Mouse (Mus musculus) urinary bladder, adult 2 months (tissue): Measurements from ENCODE around the gene Dnajb5. TPM values are rescaled to one million over a fixed set of nuclear protein-coding genes. Genes with fewer than 3 reads are reported as not detected.

ENCODE experiments used
- DNase-seq: peaks from one replicate; pipeline ENCODE4 v3.0.0; 2022; ENCODE audit warnings: low spot score
- polyA plus RNA-seq: library from polyadenylated mRNA; depleted of rRNA; stranded (reverse); fragments of >200 nt; gene quantifications from 2 replicates; pipeline ENCODE4 v1.2.3, GENCODE M21; 2012; rRNA removed

Gene Dnajb5
- polyA plus RNA-seq, result 26.1 and 46.1 TPM in 2 replicates

- DNase-seq, result peak; percentile 98
Measured at GRCm38 (mm10) chr4:42949676-42950051, at the start of gene Dnajb5. TSS of gene Dnajb5 (plus strand) at chr4:42949814.

- DNase-seq, result no peak
Measured at GRCm38 (mm10) chr4:42900878-42901277, 48.7 kb upstream of the Dnajb5 start.

GRCm38 (mm10) chr4:42902174-42902573, 47.4 kb upstream of the Dnajb5 start:
- no peak for DNase-seq

- DNase-seq, result no peak
Measured at GRCm38 (mm10) chr4:42902730-42903129, 46.9 kb upstream of the Dnajb5 start.

- DNase-seq, result no peak
Measured at GRCm38 (mm10) chr4:42903942-42904341, 45.7 kb upstream of the Dnajb5 start.

- no peak for DNase-seq
Measured at GRCm38 (mm10) chr4:42904523-42904922, 45.1 kb upstream of the Dnajb5 start.

GRCm38 (mm10) chr4:42904966-42905365, 44.6 kb upstream of the Dnajb5 start:
- no peak for DNase-seq

- no peak for DNase-seq
Measured at GRCm38 (mm10) chr4:42913391-42913790, 36.2 kb upstream of the Dnajb5 start.

GRCm38 (mm10) chr4:42915311-42915710, 34.3 kb upstream of the Dnajb5 start:
- DNase-seq, result no peak

- DNase-seq, result no peak
Measured at GRCm38 (mm10) chr4:42915966-42916365, 33.6 kb upstream of the Dnajb5 start.

- peak; percentile 34 for DNase-seq
Measured at GRCm38 (mm10) chr4:42916617-42917401, 32.8 kb upstream of the Dnajb5 start, which contains the start of gene Phf24. TSS of gene Phf24 (plus strand) at chr4:42916660.

GRCm38 (mm10) chr4:42917402-42917774, 32.2 kb upstream of the Dnajb5 start:
- DNase-seq, result no peak

- no peak for DNase-seq
Measured at GRCm38 (mm10) chr4:42920726-42921125, 28.9 kb upstream of the Dnajb5 start.

- no peak for DNase-seq
Measured at GRCm38 (mm10) chr4:42921536-42921935, 28.1 kb upstream of the Dnajb5 start.

GRCm38 (mm10) chr4:42922056-42922455, 27.6 kb upstream of the Dnajb5 start:
- no peak for DNase-seq

- DNase-seq, result no peak
Measured at GRCm38 (mm10) chr4:42922461-42922860, 27.2 kb upstream of the Dnajb5 start.

GRCm38 (mm10) chr4:42924095-42924710, 25.4 kb upstream of the Dnajb5 start:
- no peak for DNase-seq

GRCm38 (mm10) chr4:42928209-42928608, 21.4 kb upstream of the Dnajb5 start:
- DNase-seq, result no peak

GRCm38 (mm10) chr4:42928952-42929351, 20.7 kb upstream of the Dnajb5 start:
- DNase-seq, result no peak

- DNase-seq, result peak; percentile 9
Measured at GRCm38 (mm10) chr4:42932229-42932969, 17.2 kb upstream of the Dnajb5 start.

- DNase-seq, result peak; percentile 37
Measured at GRCm38 (mm10) chr4:42933630-42934029, 16.0 kb upstream of the Dnajb5 start.

- DNase-seq, result no peak
Measured at GRCm38 (mm10) chr4:42941396-42941795, 8.2 kb upstream of the Dnajb5 start.

GRCm38 (mm10) chr4:42943341-42943740, 6.3 kb upstream of the Dnajb5 start:
- no peak for DNase-seq
